Mouse (Mus musculus) cerebellum, postnatal 10 days (tissue): Measurements from ENCODE around the gene Ubqln5.

Source experiments
- DNase-seq, 2 experiments: peaks; one replicate each; pipeline ENCODE4 v3.0.0; 2021; ENCODE audit warnings: mixed read lengths in 2 of 2

The Ubqln5 gene

GRCm38 (mm10) chr7:104129726-104130125, at the start of gene Ubqln5:
Gene Ubqln5 (minus strand): TSS chr7:104129826.
- DNase-seq: no peak

DNA sequence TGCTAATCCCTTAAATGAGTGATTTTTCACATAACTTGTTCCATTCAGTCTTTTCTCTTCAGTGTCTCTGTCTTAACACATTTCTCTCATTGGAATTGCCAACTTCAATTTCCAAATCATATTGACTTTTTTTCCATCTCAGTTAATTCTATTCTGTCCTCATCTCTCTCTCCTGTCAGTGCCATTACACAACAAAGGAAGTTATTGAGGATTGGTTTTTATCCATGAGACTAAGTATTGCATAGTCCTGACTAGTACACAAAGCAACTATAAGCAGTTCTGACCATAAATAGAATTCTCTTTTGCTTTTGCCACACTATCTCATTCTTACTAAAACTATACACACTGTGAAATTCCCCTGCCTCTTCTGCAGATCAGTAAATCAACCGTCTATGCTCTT, 49.4 kb upstream of the Ubqln5 start:
- DNase-seq: no peak

GRCm38 (mm10) chr7:104178422-104179054, 48.9 kb upstream of the Ubqln5 start:
- no peak for DNase-seq

DNA sequence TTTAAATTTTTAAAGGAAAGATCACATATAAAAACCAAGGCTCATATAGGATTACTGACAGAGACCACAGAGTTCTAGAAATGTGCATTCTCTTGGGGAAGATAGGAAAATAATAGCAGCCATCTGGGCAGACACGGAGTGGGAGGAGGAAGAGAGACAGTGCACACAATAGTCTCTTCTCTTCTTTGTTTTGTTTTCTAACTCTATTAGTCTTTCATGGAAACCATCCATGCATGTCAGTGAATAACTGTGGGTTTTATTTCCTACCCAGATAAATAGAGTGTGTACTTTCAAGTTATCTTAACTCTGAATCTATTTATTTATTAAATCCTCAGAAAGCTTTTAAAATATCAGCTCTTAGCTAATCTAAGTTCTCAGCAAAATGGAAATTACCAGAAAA, 45.5 kb upstream of the Ubqln5 start:
- no peak for DNase-seq

- DNase-seq: no peak
Measured at GRCm38 (mm10) chr7:104169634-104170204, 40.1 kb upstream of the Ubqln5 start.

DNA sequence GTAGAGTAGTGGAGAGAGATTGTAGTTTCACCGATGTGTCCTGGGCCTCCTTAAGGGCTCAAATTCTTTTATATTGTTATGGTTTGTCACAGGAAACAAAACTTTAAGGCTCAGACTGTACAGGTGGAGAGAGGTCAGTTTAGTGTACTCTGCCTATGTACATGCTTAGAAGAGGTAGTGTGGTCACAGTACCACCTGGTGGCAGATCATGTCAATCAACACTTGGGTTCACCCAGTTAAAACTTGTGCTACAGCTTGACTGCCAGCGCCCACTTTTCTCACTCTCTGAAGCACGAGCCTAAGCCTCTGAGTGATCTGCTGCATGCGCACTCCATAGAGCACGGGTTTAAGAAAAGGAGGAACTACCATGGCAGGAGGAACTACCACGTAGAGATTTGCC, 37.5 kb upstream of the Ubqln5 start:
- no peak for DNase-seq

DNA sequence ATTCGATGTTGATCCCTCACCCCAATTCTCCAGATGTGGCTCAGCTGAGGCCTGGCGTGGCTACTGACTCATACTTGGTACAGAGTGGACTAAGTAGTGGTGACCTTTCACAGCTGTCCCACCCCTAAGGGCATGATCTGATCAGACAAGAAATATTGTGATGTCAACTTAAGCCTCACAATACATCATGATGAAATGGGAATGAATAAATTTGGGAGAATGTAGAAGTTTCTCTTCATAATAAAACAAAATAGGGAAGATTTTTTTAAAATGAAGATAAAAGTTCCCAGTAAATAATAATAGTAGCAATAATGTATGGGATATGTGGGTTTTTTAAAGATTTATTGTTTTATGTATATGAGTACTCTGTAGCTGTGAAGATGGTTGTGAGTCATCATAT, 20.8 kb upstream of the Ubqln5 start, which contains the start of gene Ubqlnl:
Gene Ubqlnl (minus strand): TSS at position 101 of the 400 bp plus-strand sequence.
- DNase-seq: no peak

DNA sequence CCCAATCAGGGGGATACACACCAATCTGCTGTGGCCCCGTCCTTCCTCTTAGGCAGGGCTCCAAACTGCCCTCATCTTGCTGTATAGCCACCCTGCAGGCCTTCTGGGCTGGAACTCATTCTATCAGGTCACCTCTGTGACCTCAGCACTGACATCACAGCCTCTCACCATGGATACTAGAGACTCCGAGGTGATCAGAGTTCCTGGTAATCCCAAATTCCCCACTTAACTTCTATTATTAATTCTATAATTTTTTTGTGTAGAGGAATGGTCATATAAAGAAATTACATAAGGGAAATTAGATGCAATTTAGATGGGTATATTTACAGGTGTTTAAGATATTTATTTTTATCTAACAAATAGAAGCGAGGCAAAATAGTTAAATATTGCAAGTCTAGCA, 13.6 kb upstream of the Ubqln5 start, which contains the start of gene Ubqln3:
Gene Ubqln3 (minus strand): TSS at position 101 of the 400 bp plus-strand sequence.
- no peak for DNase-seq

DNA sequence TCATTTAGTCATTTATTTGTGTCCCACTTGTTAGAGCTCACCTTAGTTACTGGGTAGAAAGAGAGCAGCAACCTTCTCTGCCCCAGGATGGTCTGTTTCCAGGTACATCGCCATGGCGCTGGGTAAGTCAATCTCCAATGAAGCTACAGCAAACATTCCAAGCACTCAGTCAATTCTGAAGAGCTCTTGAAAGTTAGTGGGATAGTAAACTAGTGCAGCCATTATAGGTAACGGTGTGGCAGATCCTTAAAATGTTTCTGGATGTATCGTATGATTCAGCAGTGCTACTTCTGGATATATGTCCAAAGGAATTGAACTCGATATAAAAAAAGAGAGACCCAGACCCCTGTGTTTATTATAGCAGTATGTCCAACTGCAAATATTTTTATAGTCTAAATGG, 7.7 kb upstream of the Ubqln5 start, which contains the start of gene Olfr643:
Gene Olfr643 (minus strand): TSS at position 101 of the 400 bp plus-strand sequence.
- DNase-seq: no peak

DNA sequence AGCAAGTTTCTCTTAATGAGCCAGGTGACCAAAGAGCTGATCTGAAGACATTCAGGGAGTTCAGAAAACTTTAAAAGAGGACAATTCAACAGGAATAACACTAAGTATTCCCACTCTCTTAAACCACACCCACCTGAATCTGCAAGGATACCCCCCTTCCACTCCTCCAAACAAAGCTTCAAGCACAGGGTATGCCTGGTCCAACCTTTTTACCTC, 25.0 kb downstream of the Ubqln5 start, which contains the start of gene Olfr646:
Gene Olfr646 (plus strand): TSS at position 117 of the 216 bp plus-strand sequence.
- DNase-seq: no peak

- DNase-seq: no peak
Measured at GRCm38 (mm10) chr7:104103913-104104756, 25.5 kb downstream of the Ubqln5 start.

DNA sequence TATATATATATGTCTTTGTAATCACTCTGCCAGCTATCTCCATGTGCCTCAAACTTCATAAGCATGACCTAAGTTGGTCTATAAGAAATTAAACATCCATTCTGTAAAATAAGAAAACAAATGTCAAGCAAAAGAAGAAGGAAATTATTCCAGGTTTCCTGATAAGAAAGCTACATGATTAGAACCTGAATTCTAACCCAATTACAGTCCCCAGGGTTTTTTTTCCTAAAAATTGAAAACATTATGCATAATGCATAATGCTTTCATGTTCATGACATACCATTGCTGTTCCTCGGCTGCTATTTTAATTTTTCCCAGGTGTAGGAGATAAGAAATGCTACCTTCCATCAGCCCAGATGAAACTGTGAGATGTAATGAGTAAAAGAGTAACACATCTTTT, 44.3 kb downstream of the Ubqln5 start, which contains the start of gene Olfr645:
Gene Olfr645 (minus strand): TSS at position 101 of the 400 bp plus-strand sequence.
- DNase-seq: no peak
